Mouse (Mus musculus) lung, postnatal 0 days (tissue): Measurements from ENCODE around the gene Fancd2.

Experiments used
- CTCF ChIP-seq: IDR thresholded peaks from 2 replicates; pipeline ENCODE4 v1.5.1; 2016; ENCODE audit warnings: antibody characterized with exemption, mild to moderate bottlenecking
- EP300 ChIP-seq: IDR thresholded peaks from 2 replicates; pipeline ENCODE4 v1.6.1; 2016; ENCODE audit warnings: antibody characterized with exemption, mild to moderate bottlenecking, control low read depth

DNA sequence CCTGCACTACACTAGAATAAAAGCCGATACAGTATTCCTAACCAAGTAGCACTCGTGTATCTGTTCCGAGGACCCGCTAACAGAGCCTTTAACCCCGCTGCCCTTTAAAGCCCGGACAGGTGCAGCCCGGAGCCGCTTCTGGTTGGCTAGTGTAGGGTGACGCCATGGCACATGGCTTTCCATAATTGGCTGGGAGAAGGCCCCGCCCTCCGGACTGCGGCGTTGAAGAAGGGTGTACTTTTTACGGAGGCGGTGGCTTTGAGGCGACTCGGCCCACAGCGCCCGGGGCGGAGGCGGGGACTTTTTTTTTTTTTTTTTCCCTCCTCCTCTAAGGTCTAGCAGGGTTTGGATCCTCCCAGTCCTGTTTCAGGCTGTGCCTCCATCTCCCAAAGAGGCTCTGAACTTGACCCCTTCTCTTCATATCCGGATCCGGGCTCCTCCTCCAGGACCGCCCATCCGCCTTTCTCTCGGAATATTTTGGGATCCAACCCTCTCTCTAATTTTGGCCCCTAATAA lies 48.3 kb upstream of the Fancd2 start, which contains the start of gene Creld1:
- TF ChIP-seq CTCF (no peak), EP300 (no peak; the same call in 1 of the 2 replicates)
